Mouse (Mus musculus) testis, postnatal 10 days (tissue): ENCODE measurements around the gene Dolpp1.
"Not testable (repeated sequence)": the region's sequence is repeated elsewhere in the genome, so short reads cannot be mapped to it uniquely, and the experiment has no call there.

ENCODE experiments used
- DNase-seq: peaks from one replicate; pipeline ENCODE4 v3.0.0; 2021; ENCODE audit warnings: low spot score

Dolpp1 gene

GRCm38 (mm10) chr2:30409454-30410176, 17.6 kb downstream of the Dolpp1 start:
- DNase-seq, result no peak

GRCm38 (mm10) chr2:30413038-30413973, 21.3 kb downstream of the Dolpp1 start:
- no peak for DNase-seq

- DNase-seq, result peak; percentile 52
These were observed 22.0 kb downstream of the Dolpp1 start for GRCm38 (mm10) chr2:30414101-30414500.

GRCm38 (mm10) chr2:30414681-30415080, 22.6 kb downstream of the Dolpp1 start:
- no peak for DNase-seq

- DNase-seq, result peak; percentile 94
These were observed 23.3 kb downstream of the Dolpp1 start, which contains the start of gene Crat for GRCm38 (mm10) chr2:30415157-30415935. Crat (minus strand) TSS chr2:30415813.

GRCm38 (mm10) chr2:30415936-30416648, 24.0 kb downstream of the Dolpp1 start, which contains the start of gene Ptpa:
Ptpa (plus strand) TSS chr2:30416039.
- DNase-seq, result peak; percentile 95

GRCm38 (mm10) chr2:30416649-30416965, 24.6 kb downstream of the Dolpp1 start:
- no peak for DNase-seq

- DNase-seq, result not testable (repeated sequence)
These were observed 25.1 kb downstream of the Dolpp1 start for GRCm38 (mm10) chr2:30417154-30417553.

- DNase-seq, result no peak
These were observed 25.6 kb downstream of the Dolpp1 start for GRCm38 (mm10) chr2:30417595-30418165.

GRCm38 (mm10) chr2:30418259-30418658, 26.2 kb downstream of the Dolpp1 start:
- no peak for DNase-seq

- no peak for DNase-seq
These were observed 27.1 kb downstream of the Dolpp1 start for GRCm38 (mm10) chr2:30419112-30419511.

GRCm38 (mm10) chr2:30421432-30421831, 29.4 kb downstream of the Dolpp1 start:
- DNase-seq, result no peak

GRCm38 (mm10) chr2:30429156-30429555, 37.1 kb downstream of the Dolpp1 start:
- no peak for DNase-seq

- DNase-seq, result peak; percentile 73
These were observed 43.5 kb downstream of the Dolpp1 start for GRCm38 (mm10) chr2:30435326-30436155.

- DNase-seq, result peak; percentile 74
These were observed 44.1 kb downstream of the Dolpp1 start for GRCm38 (mm10) chr2:30436156-30436545.

GRCm38 (mm10) chr2:30436809-30437208, 44.8 kb downstream of the Dolpp1 start:
- DNase-seq, result no peak

- no peak for DNase-seq
These were observed 45.7 kb downstream of the Dolpp1 start for GRCm38 (mm10) chr2:30437791-30438190.

GRCm38 (mm10) chr2:30439631-30440030, 47.6 kb downstream of the Dolpp1 start:
- no peak for DNase-seq

- DNase-seq, result no peak
These were observed 48.2 kb downstream of the Dolpp1 start for GRCm38 (mm10) chr2:30440211-30440700.
